Mouse (Mus musculus) MEL (cell line): Measurements from ENCODE around the gene Spsb1. TPM values are rescaled to one million over a fixed set of nuclear protein-coding genes. Genes with fewer than 3 reads are reported as not detected.

Source experiments
- DNase-seq: peaks from one replicate; pipeline ENCODE4 v3.0.0; 2011; ENCODE audit warnings: low read depth, low spot score
- H3K27ac ChIP-seq: 2 replicates; pipeline ENCODE4 v1.5.1; 2012; ENCODE audit warnings: low read depth, mild to moderate bottlenecking, control low read depth, low read length, moderate library complexity; ENCODE audit not compliant: control insufficient read depth
- H3K27me3 ChIP-seq, 2 experiments: fragments of 150-350 bp in 1 of 2; sonication (generic) in 1 of 2; 2 replicates each; pipeline ENCODE4 v1.6.1; 2012; ENCODE audit warnings: low read length in 2 of 2, mild to moderate bottlenecking in 2 of 2, improper control_type of control experiment in 1 of 2, moderate library complexity in 1 of 2; ENCODE audit not compliant: insufficient read depth in 2 of 2, control insufficient read depth in 1 of 2
- H3K36me3 ChIP-seq, 2 experiments: 2 replicates each; pipeline ENCODE4 v1.6.1; 2012 to 2014; ENCODE audit warnings: low read length in 2 of 2, improper control_type of control experiment in 1 of 2, inconsistent platforms in 1 of 2, mild to moderate bottlenecking in 1 of 2; ENCODE audit not compliant: insufficient read depth in 2 of 2, control insufficient read depth in 1 of 2
- H3K4me1 ChIP-seq, 2 experiments: fragments of 150-350 bp in 1 of 2; sonication (generic) in 1 of 2; 2 replicates each; pipeline ENCODE4 v1.6.1; 2012; ENCODE audit warnings: low read length in 2 of 2, improper control_type of control experiment in 1 of 2, mild to moderate bottlenecking in 1 of 2; ENCODE audit not compliant: insufficient read depth in 2 of 2, control insufficient read depth in 1 of 2
- H3K4me3 ChIP-seq, 2 experiments: fragments of 150-350 bp in 1 of 2; sonication (generic) in 1 of 2; 2 replicates each; pipeline ENCODE4 v1.5.1; 2012; ENCODE audit warnings: low read depth in 2 of 2, low read length in 2 of 2, mild to moderate bottlenecking in 2 of 2, moderate library complexity in 2 of 2, control low read depth in 1 of 2, improper control_type of control experiment in 1 of 2; ENCODE audit not compliant: control insufficient read depth in 1 of 2, insufficient read depth in 1 of 2
- H3K79me2 ChIP-seq: 2 replicates; pipeline ENCODE4 v1.6.1; 2012; ENCODE audit warnings: mild to moderate bottlenecking, low read length, moderate library complexity; ENCODE audit not compliant: control insufficient read depth, poor library complexity, insufficient read depth
- H3K9ac ChIP-seq: 2 replicates; pipeline ENCODE4 v1.6.1; 2012; ENCODE audit warnings: low read depth, mild to moderate bottlenecking, control low read depth, low read length, moderate library complexity; ENCODE audit not compliant: control insufficient read depth, poor library complexity, severe bottlenecking
- H3K9me3 ChIP-seq: fragments of 150-350 bp; sonication (generic); replicated peaks from 2 replicates; pipeline ENCODE4 v1.6.1; 2012; ENCODE audit warnings: mild to moderate bottlenecking, low read length, improper control_type of control experiment, moderate library complexity; ENCODE audit not compliant: insufficient read depth
- CHD2 ChIP-seq: IDR thresholded peaks from 2 replicates; pipeline ENCODE4 v1.6.1; 2011; ENCODE audit warnings: low read length, improper control_type of control experiment
- CTCF ChIP-seq, 3 experiments: IDR thresholded peaks in 2 of 3; conservative IDR thresholded peaks in 1 of 3; 2 replicates each; pipeline ENCODE4 v1.5.1; 2011 to 2012; ENCODE audit warnings: low read length in 3 of 3, low read depth in 2 of 3, mild to moderate bottlenecking in 2 of 3, improper control_type of control experiment in 1 of 3, inconsistent platforms in 1 of 3, mixed read lengths in 1 of 3, moderate library complexity in 1 of 3; ENCODE audit not compliant: control insufficient read depth in 1 of 3, insufficient read depth in 1 of 3, poor library complexity in 1 of 3, severe bottlenecking in 1 of 3
- E2F4 ChIP-seq: IDR thresholded peaks from 2 replicates; pipeline ENCODE4 v1.6.1; 2011; ENCODE audit warnings: low read depth, low read length, improper control_type of control experiment, borderline replicate concordance
- EP300 ChIP-seq, 2 experiments: IDR thresholded peaks; 2 replicates each; pipeline ENCODE4 v1.6.1; 2011; ENCODE audit warnings: improper control_type of control experiment in 2 of 2, low read length in 2 of 2, low read depth in 1 of 2, mild to moderate bottlenecking in 1 of 2
- ETS1 ChIP-seq: IDR thresholded peaks from 2 replicates; pipeline ENCODE4 v1.6.1; 2012; ENCODE audit warnings: low read depth, mild to moderate bottlenecking, inconsistent platforms, low read length, improper control_type of control experiment, moderate library complexity
- JUND ChIP-seq: IDR thresholded peaks from 2 replicates; pipeline ENCODE4 v1.6.1; 2011; ENCODE audit warnings: low read depth, mild to moderate bottlenecking, improper control_type of control experiment, low read length
- KAT2A ChIP-seq: conservative IDR thresholded peaks from 2 replicates; pipeline ENCODE4 v1.6.1; 2012; ENCODE audit warnings: low read depth, low read length, improper control_type of control experiment, inconsistent platforms
- MAX ChIP-seq: IDR thresholded peaks from 2 replicates; pipeline ENCODE4 v1.6.1; 2011; ENCODE audit warnings: low read length, improper control_type of control experiment
- MAZ ChIP-seq: IDR thresholded peaks from 2 replicates; pipeline ENCODE4 v1.6.1; 2012; ENCODE audit warnings: low read depth, mild to moderate bottlenecking, inconsistent platforms, low read length, improper control_type of control experiment
- MEF2A ChIP-seq: IDR thresholded peaks from 2 replicates; pipeline ENCODE4 v1.6.1; 2014; ENCODE audit warnings: low read depth, mild to moderate bottlenecking, inconsistent platforms, low read length, improper control_type of control experiment; ENCODE audit not compliant: poor library complexity, insufficient replicate concordance, severe bottlenecking; ENCODE audit errors: extremely low read depth
- MXI1 ChIP-seq: IDR thresholded peaks from 2 replicates; pipeline ENCODE4 v1.6.1; 2011; ENCODE audit warnings: mild to moderate bottlenecking, low read depth, low read length, improper control_type of control experiment
- MYB ChIP-seq: IDR thresholded peaks from 2 replicates; pipeline ENCODE4 v1.6.1; 2011; ENCODE audit warnings: mild to moderate bottlenecking, low read depth, low read length, improper control_type of control experiment
- MYC ChIP-seq: IDR thresholded peaks from 2 replicates; pipeline ENCODE4 v1.6.1; 2011; ENCODE audit warnings: low read depth, mild to moderate bottlenecking, low read length, improper control_type of control experiment, moderate library complexity
- POLR2A ChIP-seq, 2 experiments: IDR thresholded peaks; 2 replicates each; pipeline ENCODE4 v1.6.1; 2011 to 2012; ENCODE audit warnings: low read length in 2 of 2, mild to moderate bottlenecking in 2 of 2, control low read depth in 1 of 2, improper control_type of control experiment in 1 of 2, low read depth in 1 of 2, moderate library complexity in 1 of 2; ENCODE audit not compliant: control insufficient read depth in 1 of 2, insufficient read depth in 1 of 2, poor library complexity in 1 of 2
- POLR2AphosphoS2 ChIP-seq: IDR thresholded peaks from 2 replicates; pipeline ENCODE4 v1.6.1; 2011; ENCODE audit warnings: low read length, improper control_type of control experiment
- SIN3A ChIP-seq: IDR thresholded peaks from 2 replicates; pipeline ENCODE4 v1.6.1; 2012; ENCODE audit warnings: low read length, improper control_type of control experiment, inconsistent platforms
- SMC3 ChIP-seq: IDR thresholded peaks from 2 replicates; pipeline ENCODE4 v1.6.1; 2011; ENCODE audit warnings: low read depth, low read length, improper control_type of control experiment
- TAL1 ChIP-seq: IDR thresholded peaks from 2 replicates; pipeline ENCODE4 v1.6.1; 2012; ENCODE audit warnings: mild to moderate bottlenecking, inconsistent platforms, low read length, moderate library complexity, mixed read lengths
- TCF12 ChIP-seq: IDR thresholded peaks from 2 replicates; pipeline ENCODE4 v1.6.1; 2014; ENCODE audit warnings: low read depth, mild to moderate bottlenecking, inconsistent platforms, low read length, improper control_type of control experiment, moderate library complexity
- UBTF ChIP-seq: IDR thresholded peaks from 2 replicates; pipeline ENCODE4 v1.6.1; 2012; ENCODE audit warnings: low read depth, mild to moderate bottlenecking, inconsistent platforms, low read length, improper control_type of control experiment, moderate library complexity, borderline replicate concordance; ENCODE audit not compliant: insufficient read depth
- ZKSCAN1 ChIP-seq: IDR thresholded peaks from 2 replicates; pipeline ENCODE4 v1.6.1; 2012; ENCODE audit warnings: low read depth, mild to moderate bottlenecking, inconsistent platforms, low read length, improper control_type of control experiment, moderate library complexity
- ZMIZ1 ChIP-seq: IDR thresholded peaks from 2 replicates; pipeline ENCODE4 v1.6.1; 2012; ENCODE audit warnings: low read depth, mild to moderate bottlenecking, inconsistent platforms, low read length, improper control_type of control experiment, moderate library complexity
- ZNF384 ChIP-seq: IDR thresholded peaks from 2 replicates; pipeline ENCODE4 v1.6.1; 2012; ENCODE audit warnings: low read depth, mild to moderate bottlenecking, inconsistent platforms, low read length, improper control_type of control experiment
- polyA plus RNA-seq, 2 experiments: library from polyadenylated mRNA; stranded (reverse) in 1 of 2; unstranded in 1 of 2; fragments of >175 nt in 1 of 2; fragments of >200 nt in 1 of 2; gene quantifications; 2 replicates each; pipeline versions ENCODE4 v1.2.1 to v1.2.4; 2012; ENCODE audit warnings: low replicate concordance in 2 of 2, low read depth in 1 of 2; ENCODE audit not compliant: insufficient read length in 2 of 2, insufficient read depth in 1 of 2, missing spikeins in 1 of 2
- total RNA-seq: library from RNA; depleted of rRNA; stranded (reverse); fragments of 300-350 nt; gene quantifications from 2 replicates; pipeline ENCODE4 v1.2.3, GENCODE M21; 2012

Gene Spsb1
- total and polyA plus RNA-seq, 3 experiments: 0.12 to 0.25 TPM; not detected in 1

DNA sequence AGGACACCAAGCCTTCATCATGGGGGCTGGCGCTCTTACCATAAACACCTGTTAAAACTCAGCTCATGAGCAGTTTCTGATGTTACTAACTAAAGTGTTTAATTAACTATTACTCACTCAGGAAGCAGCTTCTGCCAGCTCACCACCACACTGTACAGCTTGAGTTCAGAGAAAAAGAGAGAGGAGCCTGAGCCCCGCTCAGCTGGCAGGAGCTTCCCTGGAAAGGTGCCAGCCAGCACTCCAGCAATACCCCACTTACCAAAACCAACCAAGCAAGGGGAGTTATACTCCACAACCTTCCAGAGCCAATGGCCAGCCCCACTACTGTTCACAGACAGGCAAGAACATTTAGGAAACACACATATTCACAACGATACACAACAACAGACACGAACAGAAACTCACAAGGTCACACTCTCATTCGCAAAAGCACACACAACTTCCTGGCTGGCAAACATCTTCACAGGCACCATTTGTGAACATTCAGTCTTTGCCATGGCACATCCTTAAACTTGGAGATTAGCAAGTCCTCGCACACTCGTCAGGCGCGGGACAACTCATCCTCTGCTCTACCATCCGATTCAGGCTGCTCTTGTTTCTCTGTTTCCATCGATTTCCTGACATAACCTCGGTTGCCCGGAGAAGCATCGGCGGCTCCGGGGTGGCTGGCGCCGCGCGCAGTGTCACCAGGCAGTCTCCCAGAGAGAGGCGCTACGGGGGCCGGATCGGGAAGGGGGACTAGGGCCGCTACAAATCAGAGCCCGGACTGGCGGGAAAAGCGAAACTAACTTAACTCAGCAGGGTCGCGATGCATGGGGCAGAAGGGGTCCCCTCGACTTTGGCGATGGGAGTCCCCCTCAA, 992 bp downstream of the Spsb1 start:
- Histone ChIP-seq H3K9me3 (no peaks in the 10 kb centered on the region), H3K4me1 (peaks cover 0 to 7% of the 10 kb centered on the region in 2 experiments; a peak in 2 of 4 replicates), H3K9ac (no peak overlapping the region), H3K27ac (no peak overlapping the region), H3K27me3 (no peaks in the 10 kb centered on the region), H3K4me3 (peak overlapping the region in 1 of 2 experiments; percentile 43; a peak in 2 of 4 replicates), H3K36me3 (no peaks in the 10 kb centered on the region), H3K79me2 (no peaks in the 10 kb centered on the region)
- peak; percentile 27 for DNase-seq
- no peak for TF ChIP-seq CHD2
- TF ChIP-seq CTCF (IDR thresholded peaks at IDR 0.05 in 2 of 3, conservative IDR thresholded peaks at IDR 0.05 in 1 of 3; ENCODE audit: control insufficient read depth in 1 of 3, insufficient read depth in 1 of 3, low read depth in 2 of 3, low read length in 3 of 3, poor library complexity in 1 of 3, severe bottlenecking in 1 of 3): no peak
- no peak for TF ChIP-seq MAZ
- TF ChIP-seq POLR2A (IDR thresholded peaks at IDR 0.05; ENCODE audit: control insufficient read depth in 1 of 2, insufficient read depth in 1 of 2, low read depth in 1 of 2, low read length in 2 of 2, poor library complexity in 1 of 2): no peak
- TF ChIP-seq TCF12: no peak
- no peak for TF ChIP-seq E2F4

DNA sequence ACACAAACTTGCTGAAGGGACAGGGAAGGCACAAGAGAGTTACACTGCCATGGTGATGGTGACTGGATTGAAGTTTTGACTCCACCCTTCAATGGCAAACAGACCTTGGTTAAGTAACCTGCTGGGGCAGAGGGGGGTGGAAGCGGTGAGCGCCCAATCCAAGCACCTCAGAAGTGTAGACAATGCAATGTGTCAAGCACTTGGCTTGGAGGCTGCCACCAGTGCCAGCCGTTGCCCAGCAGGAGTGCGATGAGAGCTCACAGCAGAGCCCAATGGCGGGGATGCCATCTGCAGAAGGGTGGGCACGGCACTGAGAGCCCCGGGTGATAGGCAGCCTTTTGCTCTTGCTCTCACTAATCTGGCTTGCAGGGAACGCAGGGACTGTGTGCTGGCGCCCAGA, 2.6 kb downstream of the Spsb1 start:
- Histone ChIP-seq H3K36me3 (no peaks in the 10 kb centered on the region), H3K79me2 (no peaks in the 10 kb centered on the region), H3K9ac (no peak overlapping the region), H3K27me3 (no peaks in the 10 kb centered on the region), H3K4me1 (peaks cover 0 to 7% of the 10 kb centered on the region in 2 experiments; a peak in 2 of 4 replicates), H3K4me3 (no peak overlapping the region), H3K9me3 (no peaks in the 10 kb centered on the region), H3K27ac (no peak overlapping the region)
- no peak for TF ChIP-seq MAZ
- TF ChIP-seq SMC3: no peak
- no peak for TF ChIP-seq MYB
- TF ChIP-seq ZKSCAN1: no peak
- no peak for TF ChIP-seq MAX
- TF ChIP-seq ZMIZ1: no peak
- no peak for TF ChIP-seq ZNF384
- TF ChIP-seq MEF2A: no peak
- no peak for TF ChIP-seq UBTF
- no peak for TF ChIP-seq JUND
- TF ChIP-seq ETS1: no peak
- TF ChIP-seq KAT2A: no peak
- TF ChIP-seq SIN3A: no peak
- no peak for TF ChIP-seq MYC
- TF ChIP-seq MXI1: no peak
- no peak for TF ChIP-seq TAL1
- TF ChIP-seq EP300 (IDR thresholded peaks at IDR 0.05; ENCODE audit: low read depth in 1 of 2, low read length in 2 of 2): no peak
- TF ChIP-seq POLR2AphosphoS2: no peak
- TF ChIP-seq E2F4: no peak
- no peak for DNase-seq
